Mouse (Mus musculus): ENCODE results near the gene Aldh1l2. TPM values are rescaled to one million over a fixed set of nuclear protein-coding genes. Genes with fewer than 3 reads are reported as not detected.
"Not testable (repeated sequence)": the region's sequence is repeated elsewhere in the genome, so short reads cannot be mapped to it uniquely, and the experiment has no call there.

Aldh1l2 gene
- polyA plus RNA-seq, 1 experiment from 2014 or later = 1.2 TPM

DNA sequence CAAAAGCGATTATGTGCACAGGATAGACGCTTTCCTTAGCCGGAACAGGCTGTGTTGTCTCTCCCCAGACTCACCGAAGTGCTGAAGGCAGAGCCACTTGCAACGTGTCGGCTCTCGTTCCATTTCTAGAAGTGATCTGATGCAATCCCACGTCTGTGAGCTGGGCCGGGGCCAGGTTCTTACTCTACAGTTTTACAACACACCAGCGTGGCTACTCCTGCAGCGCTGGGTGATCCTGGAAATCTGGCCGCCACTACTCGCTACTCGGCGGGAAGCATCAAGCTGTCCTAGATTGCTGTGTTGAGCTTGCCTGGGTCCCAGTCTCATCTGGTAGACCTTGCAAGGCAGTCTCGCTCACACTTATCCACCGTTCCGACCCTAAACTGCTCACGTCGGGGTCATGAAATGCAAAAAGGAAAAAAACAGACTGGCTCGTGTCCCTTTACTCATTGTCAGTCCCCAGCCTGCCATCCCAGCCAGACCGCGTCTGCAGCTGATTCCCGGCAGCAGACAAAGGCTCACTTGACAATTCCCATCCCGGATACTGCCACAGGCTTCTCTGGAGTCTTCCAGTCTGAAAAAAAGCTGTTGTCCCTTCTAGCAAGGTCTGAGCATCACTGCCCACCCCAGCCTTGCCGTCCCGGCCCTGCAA lies 556 bp downstream of the Aldh1l2 start:
- 2% methylated on average over 27 of the region's 27 CpGs for WGBS
- peak overlapping the region; percentile 18; the same call in 1 of the 2 replicates for H3K27ac ChIP-seq (replicated peaks)
- TF ChIP-seq EP300 (optimal IDR thresholded peaks at IDR 0.05) (no peak), CTCF (IDR thresholded peaks at IDR 0.05; ENCODE audit: low read depth) (no peak)

GRCm38 (mm10) chr10:83530384-83530967 lies 3.5 kb downstream of the Aldh1l2 start:
- Histone ChIP-seq H3K4me3 (ENCODE audit: low read depth, low read length) (no peak overlapping the region), H3K27me3 (ENCODE audit: control insufficient read depth, insufficient read depth, low read length) (0 out of 2 replicates have a peak, but pooled peaks cover 2% of the 10 kb centered on the region), H3K9me3 (ENCODE audit: control insufficient read depth, low read length) (no peaks in the 10 kb centered on the region), H3K4me2 (replicated peaks; ENCODE audit: low read depth) (no peak overlapping the region), H3K9ac (ENCODE audit: low read length) (no peak overlapping the region), H3K4me1 (replicated peaks; ENCODE audit: control insufficient read depth, insufficient read depth) (no peaks in the 10 kb centered on the region), H3K27ac (replicated peaks) (no peak overlapping the region), H3K36me3 (ENCODE audit: control insufficient read depth, insufficient read depth, low read length) (no peaks in the 10 kb centered on the region)
- no peak for DNase-seq (ENCODE audit: low spot score)
- TF ChIP-seq CTCF (IDR thresholded peaks at IDR 0.05; ENCODE audit: low read depth) = no peak
- TF ChIP-seq EP300 (optimal IDR thresholded peaks at IDR 0.05) = no peak
- ATAC-seq (ENCODE audit: low FRiP score, low TSS enrichment) = no peak
- WGBS = 76% methylated on average over 6 of the region's 6 CpGs

More for the DNA sequence above, 556 bp downstream of the Aldh1l2 start:
- Histone ChIP-seq H3K36me3 (ENCODE audit: control insufficient read depth, insufficient read depth, low read length) (no peaks in the 10 kb centered on the region), H3K9ac (ENCODE audit: low read length) (peak overlapping the region; percentile 59), H3K4me2 (replicated peaks; ENCODE audit: low read depth) (peak overlapping the region; percentile 85), H3K4me1 (replicated peaks; ENCODE audit: control insufficient read depth, insufficient read depth) (no peaks in the 10 kb centered on the region), H3K9me3 (ENCODE audit: control insufficient read depth, low read length) (no peaks in the 10 kb centered on the region), H3K4me3 (ENCODE audit: low read depth, low read length) (peak overlapping the region; percentile 43), H3K27me3 (ENCODE audit: control insufficient read depth, insufficient read depth, low read length) (0 out of 2 replicates have a peak, but pooled peaks cover 2% of the 10 kb centered on the region)
- peak; percentile 34 for DNase-seq (ENCODE audit: low spot score)
- ATAC-seq (ENCODE audit: low FRiP score, low TSS enrichment) = peak; percentile 55

DNA sequence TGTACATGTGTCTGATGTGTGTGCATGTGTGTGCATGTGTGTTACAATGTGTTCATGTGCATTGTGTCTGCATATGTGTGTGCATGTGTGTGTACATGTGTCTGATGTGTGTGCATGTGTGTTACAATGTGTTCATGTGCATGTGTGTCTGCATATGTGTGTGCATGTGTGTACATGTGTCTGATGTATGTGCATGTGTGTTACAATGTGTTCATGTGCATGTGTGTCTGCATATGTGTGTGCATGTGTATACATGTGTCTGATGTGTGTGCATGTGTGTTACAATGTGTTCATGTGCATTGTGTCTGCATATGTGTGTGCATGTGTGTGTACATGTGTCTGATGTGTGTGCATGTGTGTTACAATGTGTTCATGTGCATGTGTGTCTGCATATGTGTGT lies 9.7 kb downstream of the Aldh1l2 start:
- not testable (repeated sequence) for H3K9me3 ChIP-seq (ENCODE audit: control insufficient read depth, low read length); H3K9ac ChIP-seq (ENCODE audit: low read length); DNase-seq (ENCODE audit: low spot score); H3K4me3 ChIP-seq (ENCODE audit: low read depth, low read length); H3K27ac ChIP-seq (replicated peaks); H3K36me3 ChIP-seq (ENCODE audit: control insufficient read depth, insufficient read depth, low read length); ATAC-seq (ENCODE audit: low FRiP score, low TSS enrichment); H3K27me3 ChIP-seq (ENCODE audit: control insufficient read depth, insufficient read depth, low read length); H3K4me2 ChIP-seq (replicated peaks; ENCODE audit: low read depth); H3K4me1 ChIP-seq (replicated peaks; ENCODE audit: control insufficient read depth, insufficient read depth)

- no peak for ATAC-seq (ENCODE audit: low FRiP score, low TSS enrichment)
- no peak for DNase-seq (ENCODE audit: low spot score)
- Histone ChIP-seq H3K4me1 (replicated peaks; ENCODE audit: control insufficient read depth, insufficient read depth) (no peaks in the 10 kb centered on the region), H3K4me3 (ENCODE audit: low read depth, low read length) (no peak overlapping the region), H3K27me3 (ENCODE audit: control insufficient read depth, insufficient read depth, low read length) (no peaks in the 10 kb centered on the region), H3K9ac (ENCODE audit: low read length) (no peak overlapping the region), H3K36me3 (ENCODE audit: control insufficient read depth, insufficient read depth, low read length) (no peaks in the 10 kb centered on the region), H3K9me3 (ENCODE audit: control insufficient read depth, low read length) (no peaks in the 10 kb centered on the region), H3K27ac (replicated peaks) (no peak overlapping the region), H3K4me2 (replicated peaks; ENCODE audit: low read depth) (no peak overlapping the region)
- TF ChIP-seq CTCF (IDR thresholded peaks at IDR 0.05; ENCODE audit: low read depth) = peak; percentile 52
- TF ChIP-seq EP300 (optimal IDR thresholded peaks at IDR 0.05) = no peak
- WGBS = 79% methylated on average over 4 of the region's 4 CpGs
Observed at GRCm38 (mm10) chr10:83520990-83521389, 12.9 kb downstream of the Aldh1l2 start.

DNA sequence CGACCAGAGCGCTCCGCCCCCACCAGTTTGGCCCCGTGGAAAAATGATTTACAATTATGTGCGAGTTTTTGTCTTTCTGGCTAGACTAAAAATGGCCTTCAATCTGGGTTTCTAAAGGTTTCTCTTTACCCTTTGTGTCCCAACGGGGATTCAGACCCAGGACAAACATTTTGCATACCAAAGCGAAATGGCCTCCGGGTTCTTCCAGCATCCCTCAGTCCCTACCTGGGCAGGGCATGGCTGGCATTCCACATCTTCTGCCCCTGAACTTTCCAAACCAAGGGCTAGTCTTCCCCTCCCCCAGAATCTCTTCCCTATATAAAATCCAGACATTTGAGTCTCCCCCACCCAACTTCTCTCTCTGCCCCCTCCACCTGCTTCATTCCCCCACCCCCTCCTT lies 20.2 kb downstream of the Aldh1l2 start:
- H3K36me3 ChIP-seq (ENCODE audit: control insufficient read depth, insufficient read depth, low read length) = no peaks in the 10 kb centered on the region
- no peak overlapping the region for H3K4me2 ChIP-seq (replicated peaks; ENCODE audit: low read depth)
- H3K4me1 ChIP-seq (replicated peaks; ENCODE audit: control insufficient read depth, insufficient read depth) = no peaks in the 10 kb centered on the region
- H3K9ac ChIP-seq (ENCODE audit: low read length) = no peak overlapping the region
- no peak for TF ChIP-seq EP300 (optimal IDR thresholded peaks at IDR 0.05)
- TF ChIP-seq CTCF (IDR thresholded peaks at IDR 0.05; ENCODE audit: low read depth) = no peak
- no peak overlapping the region for H3K27ac ChIP-seq (replicated peaks)
- H3K27me3 ChIP-seq (ENCODE audit: control insufficient read depth, insufficient read depth, low read length) = no peaks in the 10 kb centered on the region
- WGBS = 77% methylated on average over 8 of the region's 8 CpGs
- no peaks in the 10 kb centered on the region for H3K9me3 ChIP-seq (ENCODE audit: control insufficient read depth, low read length)
- no peak overlapping the region for H3K4me3 ChIP-seq (ENCODE audit: low read depth, low read length)
- ATAC-seq (ENCODE audit: low FRiP score, low TSS enrichment) (no peak), DNase-seq (ENCODE audit: low spot score) (no peak)

GRCm38 (mm10) chr10:83511304-83511703 lies 22.6 kb downstream of the Aldh1l2 start:
- no peak for ATAC-seq (ENCODE audit: low FRiP score, low TSS enrichment)
- TF ChIP-seq EP300 (optimal IDR thresholded peaks at IDR 0.05) (no peak), CTCF (IDR thresholded peaks at IDR 0.05; ENCODE audit: low read depth) (no peak)
- Histone ChIP-seq H3K9ac (ENCODE audit: low read length) (no peak overlapping the region), H3K27ac (replicated peaks) (no peak overlapping the region), H3K4me1 (replicated peaks; ENCODE audit: control insufficient read depth, insufficient read depth) (no peaks in the 10 kb centered on the region), H3K9me3 (ENCODE audit: control insufficient read depth, low read length) (no peaks in the 10 kb centered on the region), H3K4me2 (replicated peaks; ENCODE audit: low read depth) (no peak overlapping the region), H3K36me3 (ENCODE audit: control insufficient read depth, insufficient read depth, low read length) (no peaks in the 10 kb centered on the region), H3K4me3 (ENCODE audit: low read depth, low read length) (no peak overlapping the region), H3K27me3 (ENCODE audit: control insufficient read depth, insufficient read depth, low read length) (no peaks in the 10 kb centered on the region)
- 67% methylated on average over 5 of the region's 5 CpGs for WGBS
- DNase-seq (ENCODE audit: low spot score) = no peak

Data from stomach, postnatal 0 days (tissue).